Mouse (Mus musculus) kidney, adult 11 months (tissue): ENCODE data around the gene Cbln1.

Source experiments
- DNase-seq: peaks from one replicate; pipeline ENCODE4 v3.0.0; 2022

The Cbln1 gene

DNA sequence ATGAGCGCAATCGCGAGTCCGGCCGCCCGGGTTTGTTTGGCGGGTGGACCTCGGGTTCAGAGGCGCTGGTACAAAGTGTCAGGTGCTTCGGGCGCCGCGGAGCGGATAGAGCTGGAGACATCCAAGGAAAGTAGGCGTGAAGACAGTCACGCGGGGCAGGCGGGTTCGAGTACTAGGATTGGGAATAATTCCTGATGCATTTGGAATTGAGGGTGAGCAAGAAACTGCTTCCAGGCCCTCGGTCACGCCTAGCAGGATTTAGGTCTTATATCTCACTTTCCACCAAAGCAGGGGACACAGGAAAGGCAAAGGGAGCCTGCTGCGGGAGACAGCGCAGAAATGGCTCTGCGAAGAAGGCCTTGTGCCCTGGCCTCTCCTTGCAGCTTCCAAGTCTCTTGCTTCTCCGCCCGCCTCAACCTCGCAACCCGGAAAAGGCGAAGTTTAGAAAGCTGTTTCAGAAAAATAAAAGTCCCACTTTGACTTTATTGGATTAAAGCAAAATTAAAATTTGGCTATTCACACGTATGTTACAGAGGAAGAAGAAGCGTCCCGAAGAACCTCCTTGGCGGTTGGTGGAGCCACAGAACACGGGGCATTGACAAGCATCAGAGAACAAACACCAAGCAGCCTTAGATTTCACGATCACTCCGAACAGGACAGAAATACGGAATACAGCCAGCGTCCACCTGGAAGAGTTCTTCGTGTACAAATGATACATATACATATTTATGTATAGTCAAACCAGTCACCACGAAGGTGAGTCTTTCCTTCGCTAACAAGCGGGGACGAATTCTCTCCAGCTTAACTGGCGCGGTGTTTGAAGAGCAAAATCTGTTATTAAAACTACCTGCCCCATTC lies 3.2 kb downstream of the Cbln1 start:
- DNase-seq, result no peak

GRCm38 (mm10) chr8:87468416-87468957 lies 3.9 kb downstream of the Cbln1 start:
- DNase-seq, result no peak

- no peak for DNase-seq
Measured at GRCm38 (mm10) chr8:87467906-87468305, 4.5 kb downstream of the Cbln1 start.

DNA sequence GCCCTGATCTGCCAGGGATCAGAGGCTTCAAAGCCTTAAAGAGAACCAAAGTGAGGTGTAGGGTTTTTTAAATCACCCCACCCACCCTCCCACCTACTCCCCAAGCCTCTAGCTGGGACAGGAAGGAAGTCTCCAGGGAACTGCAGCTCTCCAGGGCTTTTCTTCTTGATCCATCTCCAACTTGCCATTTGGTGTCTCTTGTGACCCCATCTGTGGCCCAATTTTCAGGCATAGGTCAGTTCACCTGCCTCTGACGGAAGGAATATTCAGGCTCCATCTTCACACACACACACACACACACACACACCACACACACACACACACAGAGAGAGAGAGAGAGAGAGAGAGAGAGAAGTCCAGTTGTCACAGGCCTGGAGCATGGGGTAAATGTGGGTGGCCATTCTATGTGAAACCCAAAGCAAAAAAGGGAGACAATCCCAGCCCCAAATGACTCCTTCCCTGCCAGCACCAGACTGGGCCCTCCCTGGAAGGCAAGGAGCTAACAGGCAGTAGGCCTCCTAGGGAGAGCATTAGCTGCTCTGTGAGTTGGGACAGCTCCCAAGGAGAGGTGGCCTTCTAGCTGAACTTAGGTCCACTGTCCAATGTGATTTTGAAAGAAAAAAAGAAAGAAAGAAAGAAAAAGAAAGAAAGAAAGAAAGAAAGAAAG lies 5.3 kb downstream of the Cbln1 start:
- DNase-seq, result no peak

DNA sequence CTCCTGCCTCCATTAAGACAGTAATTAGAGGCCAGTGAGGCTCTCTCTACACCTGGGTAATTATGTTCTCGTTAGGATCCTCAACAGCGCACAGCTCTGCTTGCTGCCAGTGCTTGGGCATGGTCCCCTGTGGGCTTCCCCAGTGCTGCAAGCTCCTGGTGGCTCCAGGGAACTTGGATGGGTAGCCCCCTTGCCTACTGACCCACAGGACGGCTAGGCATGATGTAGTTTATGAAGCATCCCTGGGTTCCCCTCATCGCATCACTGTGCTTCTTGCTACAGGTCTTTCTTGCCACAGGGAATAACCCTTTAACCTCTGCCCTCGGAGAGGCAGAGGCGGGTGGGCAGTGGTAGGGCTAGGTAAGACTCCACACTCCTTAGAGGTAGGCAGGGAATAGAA lies 6.1 kb downstream of the Cbln1 start:
- DNase-seq, result no peak

DNA sequence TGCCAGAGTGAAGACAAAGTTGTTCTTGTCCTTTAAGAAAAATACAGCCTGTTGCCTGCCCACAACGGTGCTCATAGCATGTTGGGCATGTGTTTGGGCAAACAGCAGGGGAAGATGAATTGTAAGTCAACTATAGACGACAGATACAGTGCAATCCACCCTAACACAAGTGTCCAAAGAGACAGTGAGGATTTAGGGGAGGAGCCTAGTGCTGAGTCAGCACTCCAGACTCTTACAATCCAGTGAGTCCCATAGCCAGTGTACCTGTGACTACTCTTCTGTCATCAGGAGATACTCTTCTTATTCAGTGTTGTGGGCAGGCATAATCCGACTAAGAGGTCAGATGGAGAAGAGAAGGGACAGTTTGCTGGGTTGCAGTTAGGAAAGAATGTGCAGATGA lies 8.0 kb downstream of the Cbln1 start:
- DNase-seq, result no peak

DNA sequence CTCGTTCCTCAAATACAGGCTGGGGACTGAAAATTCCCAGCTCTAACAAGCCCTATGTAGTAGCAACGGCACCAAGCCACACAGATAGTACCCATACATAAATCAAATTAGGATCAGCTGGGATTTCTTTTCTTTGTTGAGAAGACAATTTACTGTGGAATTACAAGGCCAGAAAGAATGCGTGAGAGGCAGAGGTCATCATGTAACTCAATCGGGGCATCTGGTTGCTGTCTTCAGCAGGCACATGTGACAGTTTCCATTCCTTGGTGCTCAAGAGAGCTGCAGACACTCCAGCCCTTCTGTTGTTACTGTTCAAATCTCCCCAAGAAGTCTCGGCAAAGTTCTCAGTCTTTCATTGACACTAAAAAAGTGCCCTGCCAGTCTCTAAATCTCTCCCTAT lies 10.6 kb downstream of the Cbln1 start:
- no peak for DNase-seq

GRCm38 (mm10) chr8:87456949-87457348 lies 15.5 kb downstream of the Cbln1 start:
- DNase-seq, result no peak

- DNase-seq, result no peak
Measured at GRCm38 (mm10) chr8:87452815-87453214, 19.6 kb downstream of the Cbln1 start.

DNA sequence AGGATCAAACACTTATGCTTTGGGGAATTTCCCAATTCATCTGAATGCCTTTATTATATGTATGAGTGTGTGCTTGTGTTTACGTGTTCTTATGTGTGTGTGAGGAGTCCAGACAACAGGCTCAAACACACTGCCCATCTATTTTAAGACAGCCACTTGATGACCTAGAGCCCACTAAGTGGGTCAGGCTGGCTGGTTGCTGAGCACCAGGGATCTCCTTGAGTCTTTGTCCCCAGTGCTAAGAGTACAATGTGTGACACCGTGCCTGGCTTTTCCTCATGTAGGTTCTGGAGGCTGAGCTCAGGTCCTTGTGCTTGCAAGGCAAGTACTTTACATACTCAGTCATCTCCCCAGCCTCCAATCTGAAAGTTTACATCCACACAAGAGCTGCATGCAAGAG lies 20.7 kb downstream of the Cbln1 start:
- DNase-seq, result no peak

- DNase-seq, result no peak
Measured at GRCm38 (mm10) chr8:87434592-87434991, 37.8 kb downstream of the Cbln1 start.

DNA sequence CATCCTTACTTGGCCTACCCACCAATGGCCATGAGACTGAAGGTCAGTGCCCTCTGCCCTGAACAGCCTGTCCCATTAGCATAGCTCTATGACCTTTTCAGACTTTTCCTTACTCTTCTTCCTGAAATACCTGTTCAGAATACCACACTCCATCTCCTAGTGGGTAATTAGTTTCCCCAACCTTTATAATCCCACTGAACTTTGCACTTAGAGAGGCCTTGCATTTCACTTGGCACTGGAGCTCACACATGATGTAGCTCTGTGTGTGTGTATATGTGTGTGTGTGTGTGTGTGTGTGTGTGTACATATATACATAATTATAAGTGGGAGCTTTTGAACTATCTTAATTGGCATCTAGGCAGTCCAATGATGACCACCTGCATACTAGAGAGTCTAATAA lies 45.2 kb downstream of the Cbln1 start:
- DNase-seq, result no peak

DNA sequence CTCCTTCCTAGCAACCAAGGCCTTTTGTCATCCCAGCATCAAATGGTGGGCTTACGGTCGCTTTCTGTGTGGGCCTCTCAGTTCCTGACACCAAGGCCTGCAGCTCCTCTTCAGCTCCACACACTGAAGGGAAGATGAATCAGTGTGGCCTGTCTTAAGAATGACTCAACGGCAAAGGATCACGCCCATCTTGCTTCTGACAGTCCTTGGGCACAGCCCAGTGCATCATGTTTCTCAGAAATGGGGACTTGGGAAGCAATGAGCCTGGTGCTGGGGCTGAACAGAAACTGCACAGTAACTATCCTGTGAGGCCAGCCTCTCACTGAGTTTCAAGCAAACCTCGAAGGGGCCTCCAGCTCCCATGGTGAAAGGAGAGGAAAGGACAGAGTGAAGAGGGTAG lies 47.7 kb downstream of the Cbln1 start:
- DNase-seq, result no peak

DNA sequence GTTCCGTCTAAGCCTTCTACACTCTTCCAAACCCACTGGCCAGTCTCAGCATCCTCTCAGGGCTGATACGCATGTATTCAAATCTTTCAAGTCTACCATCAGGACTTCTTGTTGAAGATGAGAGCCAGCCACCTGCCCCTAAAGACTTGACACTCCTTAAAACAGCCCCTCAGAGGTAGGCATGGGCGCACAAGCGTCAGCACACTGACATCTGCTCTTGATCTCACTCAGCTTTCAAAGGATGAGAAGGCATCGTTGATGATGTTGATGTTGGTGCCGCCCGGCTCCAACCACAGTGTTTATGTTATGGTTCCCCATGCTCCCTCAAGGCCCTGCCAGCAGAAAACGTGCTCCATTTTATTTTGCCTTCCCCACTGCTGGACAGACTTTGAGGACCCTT lies 50.7 kb downstream of the Cbln1 start:
- DNase-seq, result no peak
